Comparison of ENCODE assay signal across 9 mouse cellular contexts in the genomic region with DNA sequence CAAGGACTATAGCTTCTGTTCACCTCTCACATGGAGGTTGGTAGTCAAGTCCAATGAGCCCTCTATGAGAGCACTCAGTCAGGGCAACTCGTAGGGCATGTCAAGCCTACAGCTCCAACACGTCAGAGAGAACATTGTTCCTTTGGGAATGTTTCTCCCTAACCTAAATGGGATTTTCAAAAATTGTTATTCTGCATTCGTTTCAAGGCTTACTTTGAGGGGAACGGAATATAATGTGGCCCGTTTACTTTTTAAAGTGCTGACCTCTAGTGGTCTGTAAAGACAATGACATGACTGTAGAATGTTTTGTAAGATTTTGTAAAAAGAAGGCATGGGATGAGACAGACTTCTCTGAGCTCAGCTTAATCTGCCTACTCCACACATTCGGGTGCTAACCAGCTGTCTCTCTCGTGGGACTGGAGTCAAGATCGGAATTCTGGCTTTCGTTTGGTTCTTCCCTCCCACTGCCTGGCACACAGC. TPM values are rescaled to one million over a fixed set of nuclear protein-coding genes. Genes with fewer than 3 reads are reported as not detected.
DNase-seq lines count a peak whose midpoint lies in the region; ATAC-seq and TF ChIP-seq lines count a peak whose summit lies in the region.
"Had no signal": no experiment of that assay in that cellular context is flagged by ENCODE, and none has a peak within 500 bp of the region (broad histone marks: within the 10 kb centered on the region; RNA-seq: fewer than 3 reads in every experiment).

No protein-coding gene starts in this region.

- DNase-seq in heart, adult 2 months = no peak
- DNase-seq in heart, postnatal 25 days (ENCODE audit: low spot score) = no peak
- DNase-seq in CH12.LX (ENCODE audit: extremely low read depth) = peak; percentile 24
- no peak for DNase-seq in ovary, postnatal 14 days (ENCODE audit: low spot score)
- DNase-seq in adrenal gland, postnatal 25 days = no peak

- no peaks in the 10 kb centered on the region for H3K36me3 ChIP-seq in heart, adult 2 months (ENCODE audit: control insufficient read depth, insufficient read depth, low read length)
- H3K36me3 ChIP-seq in CH12.LX (replicated peaks in 1 of 2; ENCODE audit: control insufficient read depth in 1 of 2, insufficient read depth in 1 of 2, low read length in 1 of 2) = no peaks in the 10 kb centered on the region
- H3K36me3 ChIP-seq in embryonic facial prominence, embryonic 12.5 days = no peaks in the 10 kb centered on the region
- no peaks in the 10 kb centered on the region for H3K36me3 ChIP-seq in intestine, postnatal 0 days (ENCODE audit: control insufficient read depth, insufficient read depth)
- H3K36me3 ChIP-seq in midbrain, embryonic 13.5 days = no peaks in the 10 kb centered on the region
- H3K36me3 ChIP-seq: heart, embryonic 15.5 days had no signal

- H3K79me2 ChIP-seq in heart, adult 2 months (replicated peaks; ENCODE audit: control insufficient read depth, insufficient read depth, low read length) = no peaks in the 10 kb centered on the region
- H3K79me2 ChIP-seq in CH12.LX (replicated peaks; ENCODE audit: control insufficient read depth, extremely low read depth, insufficient read depth, poor library complexity, severe bottlenecking) = no peaks in the 10 kb centered on the region

- in situ Hi-C loops in CH12.LX (cut with MboI; ENCODE audit: low pct_ligation_motif_present, low pct_unique_long_range_greater_than_20kb, low sequenced_read_pairs) = no loop called here

- H3K27ac ChIP-seq in heart, adult 2 months = no peak overlapping the region
- no peak overlapping the region for H3K27ac ChIP-seq in CH12.LX (ENCODE audit: insufficient read depth, low read depth)
- H3K27ac ChIP-seq in embryonic facial prominence, embryonic 12.5 days = no peak overlapping the region
- H3K27ac ChIP-seq in intestine, postnatal 0 days (ENCODE audit: low read depth, low read length) = no peak overlapping the region
- H3K27ac ChIP-seq in midbrain, embryonic 13.5 days = no peak overlapping the region
- H3K27ac ChIP-seq: heart, embryonic 15.5 days had no signal

- no peaks in the 10 kb centered on the region for H3K9me3 ChIP-seq in CH12.LX (replicated peaks; ENCODE audit: low read length)
- no peaks in the 10 kb centered on the region for H3K9me3 ChIP-seq in embryonic facial prominence, embryonic 12.5 days
- no peaks in the 10 kb centered on the region for H3K9me3 ChIP-seq in intestine, postnatal 0 days (ENCODE audit: control insufficient read depth)
- no peaks in the 10 kb centered on the region for H3K9me3 ChIP-seq in midbrain, embryonic 13.5 days
- H3K9me3 ChIP-seq: heart, embryonic 15.5 days had no signal

- TF ChIP-seq RAD21 in CH12.LX (IDR thresholded peaks at IDR 0.05; ENCODE audit: low read depth, low read length) = peak; percentile 81

- ATAC-seq in embryonic facial prominence, embryonic 12.5 days (ENCODE audit: insufficient number of reproducible peaks, insufficient read depth, low FRiP score, low TSS enrichment) = 0 out of 2 replicates have a peak, but pooled peaks have one; percentile 60
- no peak for ATAC-seq in intestine, postnatal 0 days
- peak; percentile 83 for ATAC-seq in midbrain, embryonic 13.5 days

- TF ChIP-seq CTCF in heart, adult 2 months (IDR thresholded peaks at IDR 0.05) = peak; percentile 84
- peak; percentile 62 to 82 for TF ChIP-seq CTCF in CH12.LX (conservative IDR thresholded peaks at IDR 0.05 in 1 of 2, IDR thresholded peaks at IDR 0.05 in 1 of 2; ENCODE audit: low read depth in 2 of 2, low read length in 2 of 2)
- TF ChIP-seq CTCF in intestine, postnatal 0 days (IDR thresholded peaks at IDR 0.05; ENCODE audit: low read depth) = peak; percentile 75

- WGBS in heart, adult 2 months = 20% methylated on average over 9 of the region's 9 CpGs
- WGBS in embryonic facial prominence, embryonic 12.5 days = 29% methylated on average over 9 of the region's 9 CpGs
- 27% methylated on average over 9 of the region's 9 CpGs for WGBS in intestine, postnatal 0 days
- 38% methylated on average over 9 of the region's 9 CpGs for WGBS in midbrain, embryonic 13.5 days

- intact Hi-C loops in heart, adult 2 months (cut with DNase I) = loop anchor here (2.0 to 5.0 kb wide), 3 partner anchors 52 to 1747 kb away; no protein-coding TSS in a partner anchor
- intact Hi-C loops in heart, postnatal 25 days (cut with DNase I) = loop anchor here (2.0 to 10.0 kb wide), 3 partner anchors 52 to 1750 kb away; no protein-coding TSS in a partner anchor

- dilution Hi-C loops in CH12.LX (cut with MboI; ENCODE audit: extremely low pct_ligation_motif_present, extremely low pct_unique_long_range_greater_than_20kb, low sequenced_read_pairs) = no loop called here

- H3K27me3 ChIP-seq in heart, adult 2 months (ENCODE audit: control insufficient read depth, insufficient read depth, low read length) = no peaks in the 10 kb centered on the region
- no peaks in the 10 kb centered on the region for H3K27me3 ChIP-seq in CH12.LX (replicated peaks)
- no peaks in the 10 kb centered on the region for H3K27me3 ChIP-seq in embryonic facial prominence, embryonic 12.5 days
- H3K27me3 ChIP-seq in intestine, postnatal 0 days (replicated peaks; ENCODE audit: control insufficient read depth, insufficient read depth, low read length) = no peaks in the 10 kb centered on the region
- H3K27me3 ChIP-seq in midbrain, embryonic 13.5 days = no peaks in the 10 kb centered on the region
- H3K27me3 ChIP-seq: heart, embryonic 15.5 days had no signal

- H3K9ac ChIP-seq in heart, adult 2 months (ENCODE audit: low read depth, low read length) = no peak overlapping the region
- H3K9ac ChIP-seq in CH12.LX (ENCODE audit: insufficient read depth, low read depth) = no peak overlapping the region
- no peak overlapping the region for H3K9ac ChIP-seq in embryonic facial prominence, embryonic 12.5 days
- H3K9ac ChIP-seq in intestine, postnatal 0 days (ENCODE audit: low read depth, low read length) = no peak overlapping the region
- no peak overlapping the region for H3K9ac ChIP-seq in midbrain, embryonic 13.5 days (replicated peaks)
- H3K9ac ChIP-seq: heart, embryonic 15.5 days had no signal

- TF ChIP-seq POLR2A in heart, adult 2 months (IDR thresholded peaks at IDR 0.05; ENCODE audit: insufficient read depth, low read depth, low read length) = no peak
- TF ChIP-seq POLR2A in CH12.LX (IDR thresholded peaks at IDR 0.05; ENCODE audit: low read depth, low read length) = no peak

- H3K4me3 ChIP-seq in heart, adult 2 months = no peak overlapping the region
- H3K4me3 ChIP-seq in CH12.LX (replicated peaks in 1 of 3; ENCODE audit: low read depth in 2 of 3, low read length in 2 of 3, poor library complexity in 1 of 3) = no peak overlapping the region
- no peak overlapping the region for H3K4me3 ChIP-seq in embryonic facial prominence, embryonic 12.5 days
- no peak overlapping the region for H3K4me3 ChIP-seq in intestine, postnatal 0 days (ENCODE audit: low read depth, low read length)
- H3K4me3 ChIP-seq in midbrain, embryonic 13.5 days (replicated peaks) = no peak overlapping the region
- H3K4me3 ChIP-seq: heart, embryonic 15.5 days had no signal

- no peak for TF ChIP-seq EP300 in heart, adult 2 months (IDR thresholded peaks at IDR 0.05; ENCODE audit: insufficient read depth, low read depth, low read length)
- no peak for TF ChIP-seq EP300 in CH12.LX (IDR thresholded peaks at IDR 0.05; ENCODE audit: low read length)

- no peak overlapping the region for H3K4me2 ChIP-seq in CH12.LX (ENCODE audit: insufficient read depth, low read depth, poor library complexity, severe bottlenecking)
- no peak overlapping the region for H3K4me2 ChIP-seq in embryonic facial prominence, embryonic 12.5 days (replicated peaks)
- no peak overlapping the region for H3K4me2 ChIP-seq in intestine, postnatal 0 days (replicated peaks; ENCODE audit: low read depth)
- H3K4me2 ChIP-seq in midbrain, embryonic 13.5 days (replicated peaks) = no peak overlapping the region
- H3K4me2 ChIP-seq: heart, embryonic 15.5 days had no signal

- peaks cover 3% of the 10 kb centered on the region for H3K4me1 ChIP-seq in heart, adult 2 months (ENCODE audit: control insufficient read depth, insufficient read depth, low read length)
- H3K4me1 ChIP-seq in CH12.LX (ENCODE audit: control insufficient read depth in 1 of 2, insufficient read depth in 2 of 2) = no peaks in the 10 kb centered on the region; a peak in 1 of 4 replicates
- H3K4me1 ChIP-seq in embryonic facial prominence, embryonic 12.5 days = no peaks in the 10 kb centered on the region
- H3K4me1 ChIP-seq in intestine, postnatal 0 days (replicated peaks; ENCODE audit: control insufficient read depth, insufficient read depth, low read length) = no peaks in the 10 kb centered on the region
- H3K4me1 ChIP-seq in midbrain, embryonic 13.5 days (replicated peaks) = no peaks in the 10 kb centered on the region
- H3K4me1 ChIP-seq: heart, embryonic 15.5 days had no signal

TF ChIP-seq in CH12.LX, 34 proteins besides CTCF, POLR2A, EP300 and RAD21:
- TF ChIP-seq MEF2A (IDR thresholded peaks at IDR 0.05; ENCODE audit: borderline replicate concordance, low read depth, low read length) = no peak
- no peak for TF ChIP-seq USF2 (conservative IDR thresholded peaks at IDR 0.05; ENCODE audit: low read depth, low read length)
- peak; percentile 22; the same call in 1 of the 2 replicates for TF ChIP-seq ZC3H11A (IDR thresholded peaks at IDR 0.05; ENCODE audit: low read depth, low read length)
- peak; percentile 79 for TF ChIP-seq SMC3 (IDR thresholded peaks at IDR 0.05; ENCODE audit: low read depth, low read length)
- no peak for TF ChIP-seq SIN3A (IDR thresholded peaks at IDR 0.05; ENCODE audit: low read length)
- no peak for TF ChIP-seq MYC (IDR thresholded peaks at IDR 0.05; ENCODE audit: low read depth, low read length)
- TF ChIP-seq CHD2 (IDR thresholded peaks at IDR 0.05; ENCODE audit: low read length) = no peak
- no peak for TF ChIP-seq IRF4 (IDR thresholded peaks at IDR 0.05; ENCODE audit: low read depth, low read length)
- TF ChIP-seq ELF1 (IDR thresholded peaks at IDR 0.05; ENCODE audit: low read depth, low read length) = no peak
- no peak for TF ChIP-seq MXI1 (IDR thresholded peaks at IDR 0.05; ENCODE audit: low read depth, low read length)

RNA-seq across cellular contexts. Expression of gene Cc2d2a, which starts 27.5 kb away (rescaled TPM):
- 1 to 10 TPM; 6.6 to 8.6 TPM for total RNA-seq in heart, adult 2 months (2021)
- polyA plus RNA-seq in heart, adult 2 months (2012; rRNA removed) = 4.2 and 7.3 TPM in 2 replicates
- total RNA-seq in heart, postnatal 25 days (2021) = 10 to 100 TPM; 11.1 to 13.4 TPM
- total RNA-seq in CH12.LX (2012; rRNA removed) (0.04 TPM in 2 replicates), CH12.LX (2014; rRNA removed) (0.12 TPM in 1 of 2 replicates, not detected in the other)
- polyA plus RNA-seq in CH12.LX (2012; ENCODE audit: insufficient read length, low read depth) = not detected in 2 replicates
- polyA plus RNA-seq in embryonic facial prominence, embryonic 12.5 days (2016; fragmentation: Nextera tagmentation; extraction: Ambion mirVana) = 9.0 and 13.2 TPM in 2 replicates
- polyA plus RNA-seq in intestine, postnatal 0 days (2015; fragmentation: Nextera tagmentation; extraction: Ambion mirVana) = 2.8 and 3.6 TPM in 2 replicates
- polyA plus RNA-seq in midbrain, embryonic 13.5 days (2015; fragmentation: Nextera tagmentation; extraction: Ambion mirVana) = 9.8 and 10.2 TPM in 2 replicates
- total RNA-seq in adrenal gland, postnatal 25 days (2021) = 17.0 and 23.6 TPM in 2 replicates
